Mouse (Mus musculus) stomach, postnatal 0 days (tissue): ENCODE measurements at regions not wholly inside any gene's neighbourhood (a gene's known extent, or its start where the extent isn't known, plus 50 kb on each side); places are given as distances from the start of the nearest gene placed in this dataset.
"Not testable (repeated sequence)": the region's sequence is repeated elsewhere in the genome, so short reads cannot be mapped to it uniquely, and the experiment has no call there.

Experiments used
- ATAC-seq: fragments of 200-750 bp; cut with Nextera tagmentation; 2 replicates; pipeline ENCODE4 v1.8.0; 2017; ENCODE audit not compliant: low FRiP score, low TSS enrichment
- DNase-seq: peaks from one replicate; pipeline ENCODE4 v3.0.0-alpha.2; 2016; ENCODE audit warnings: low spot score
- H3K27ac ChIP-seq: fragments of 300-500 bp; sonication (generic); replicated peaks from 2 replicates; pipeline ENCODE4 v1.5.1; 2014; ENCODE audit warnings: mild to moderate bottlenecking, control low read depth
- H3K27me3 ChIP-seq: fragments of 300-500 bp; sonication (generic); 2 replicates; pipeline ENCODE4 v1.6.1; 2014; ENCODE audit warnings: low read length; ENCODE audit not compliant: control insufficient read depth, insufficient read depth
- H3K36me3 ChIP-seq: fragments of 300-500 bp; sonication (generic); 2 replicates; pipeline ENCODE4 v1.6.1; 2014; ENCODE audit warnings: low read length, mixed read lengths; ENCODE audit not compliant: control insufficient read depth, insufficient read depth
- H3K4me1 ChIP-seq: fragments of 300-500 bp; sonication (generic); replicated peaks from 2 replicates; pipeline ENCODE4 v1.6.1; 2014; ENCODE audit warnings: antibody characterized with exemption; ENCODE audit not compliant: control insufficient read depth, insufficient read depth
- H3K4me2 ChIP-seq: fragments of 300-500 bp; sonication (generic); replicated peaks from 2 replicates; pipeline ENCODE4 v1.6.1; 2014; ENCODE audit warnings: low read depth, mild to moderate bottlenecking, control low read depth, moderate library complexity
- H3K4me3 ChIP-seq: fragments of 300-500 bp; sonication (generic); 2 replicates; pipeline ENCODE4 v1.5.1; 2014; ENCODE audit warnings: low read depth, low read length, control low read depth
- H3K9ac ChIP-seq: fragments of 300-500 bp; sonication (generic); 2 replicates; pipeline ENCODE4 v1.6.1; 2014; ENCODE audit warnings: mild to moderate bottlenecking, low read length, control low read depth, mixed read lengths
- H3K9me3 ChIP-seq: fragments of 300-500 bp; sonication (generic); 2 replicates; pipeline ENCODE4 v1.6.1; 2016; ENCODE audit warnings: low read length; ENCODE audit not compliant: control insufficient read depth
- CTCF ChIP-seq: IDR thresholded peaks from 2 replicates; pipeline ENCODE4 v1.5.1; 2016; ENCODE audit warnings: antibody characterized with exemption, low read depth, mild to moderate bottlenecking, moderate library complexity
- EP300 ChIP-seq: optimal IDR thresholded peaks from 2 replicates; pipeline ENCODE3; 2016; ENCODE audit warnings: antibody characterized with exemption
- WGBS: fragments of 180-500 bp; shearing (Covaris S2); extraction: QIAGEN DNeasy Blood & Tissue Kit; methylation state at CpG from one replicate; pipeline ENCODE4 v1.1.7; 2014; 5-methylcytosine and 5-hydroxymethylcytosine counted together

- Histone ChIP-seq H3K27ac (no peak overlapping the region), H3K9ac (no peak overlapping the region), H3K9me3 (no peaks in the 10 kb centered on the region), H3K27me3 (no peaks in the 10 kb centered on the region), H3K36me3 (no peaks in the 10 kb centered on the region), H3K4me2 (no peak overlapping the region), H3K4me3 (no peak overlapping the region), H3K4me1 (no peaks in the 10 kb centered on the region)
- WGBS = 22% methylated on average over 4 of the region's 4 CpGs
- no peak for TF ChIP-seq EP300
- TF ChIP-seq CTCF = peak; percentile 72
- DNase-seq (peak; percentile 48), ATAC-seq (no peak)
These were observed 55.6 kb downstream of the Mup20 start for GRCm38 (mm10) chr4:61998366-61998765.

- ATAC-seq, H3K4me2 ChIP-seq, H3K36me3 ChIP-seq, H3K9ac ChIP-seq, DNase-seq, H3K9me3 ChIP-seq, H3K27ac ChIP-seq, H3K27me3 ChIP-seq, H3K4me3 ChIP-seq, H3K4me1 ChIP-seq: not testable (repeated sequence)
These were observed 64.0 kb downstream of the Mup20 start for GRCm38 (mm10) chr4:61989941-61990340.

- Histone ChIP-seq H3K27ac (no peak overlapping the region), H3K27me3 (no peaks in the 10 kb centered on the region), H3K36me3 (no peaks in the 10 kb centered on the region), H3K4me3 (no peak overlapping the region), H3K9me3 (no peaks in the 10 kb centered on the region), H3K4me1 (no peaks in the 10 kb centered on the region), H3K4me2 (no peak overlapping the region), H3K9ac (no peak overlapping the region)
- WGBS = 90% methylated on average over 7 of the region's 7 CpGs
- TF ChIP-seq EP300 (no peak), CTCF (no peak)
- DNase-seq = no peak
- ATAC-seq = no peak
These were observed 77.8 kb downstream of the Mup20 start for GRCm38 (mm10) chr4:61976159-61976558.

GRCm38 (mm10) chr4:61973236-61973635 is 80.7 kb downstream of the Mup20 start:
- Histone ChIP-seq H3K4me2 (no peak overlapping the region), H3K27me3 (no peaks in the 10 kb centered on the region), H3K36me3 (no peaks in the 10 kb centered on the region), H3K9me3 (no peaks in the 10 kb centered on the region), H3K4me1 (no peaks in the 10 kb centered on the region), H3K9ac (no peak overlapping the region), H3K4me3 (no peak overlapping the region), H3K27ac (no peak overlapping the region)
- DNase-seq (peak; percentile 47), ATAC-seq (no peak)
- TF ChIP-seq EP300 (no peak), CTCF (peak; percentile 75)
- WGBS = 53% methylated on average over 2 of the region's 2 CpGs

- H3K27ac ChIP-seq = no peak overlapping the region
- DNase-seq = no peak
- H3K4me3 ChIP-seq = no peak overlapping the region
- H3K27me3 ChIP-seq = no peaks in the 10 kb centered on the region
- no peak overlapping the region for H3K9ac ChIP-seq
- 41% methylated on average over 1 of the region's 1 CpGs for WGBS
- H3K4me1 ChIP-seq = no peaks in the 10 kb centered on the region
- no peak overlapping the region for H3K4me2 ChIP-seq
- no peaks in the 10 kb centered on the region for H3K9me3 ChIP-seq
- TF ChIP-seq EP300 (no peak), CTCF (no peak)
- ATAC-seq = no peak
- H3K36me3 ChIP-seq = no peaks in the 10 kb centered on the region
These were observed 84.3 kb downstream of the Mup20 start for GRCm38 (mm10) chr4:61969691-61970090.

- WGBS = 79% methylated on average over 6 of the region's 6 CpGs
- ATAC-seq = not testable (repeated sequence)
These were observed 86.3 kb downstream of the Mup20 start for GRCm38 (mm10) chr4:61967674-61968073.

More at GRCm38 (mm10) chr4:61967674-61968073, 86.3 kb downstream of the Mup20 start:
- not testable (repeated sequence) for H3K27ac ChIP-seq, H3K9me3 ChIP-seq, H3K27me3 ChIP-seq, H3K36me3 ChIP-seq, H3K4me3 ChIP-seq, H3K4me2 ChIP-seq, DNase-seq, H3K9ac ChIP-seq, H3K4me1 ChIP-seq
